Mouse (Mus musculus): ENCODE data around the gene Trim24. TPM values are rescaled to one million over a fixed set of nuclear protein-coding genes. Genes with fewer than 3 reads are reported as not detected.
A peak's percentile ranks its signal among the peaks of the same experiment; 100 is the strongest.

The Trim24 gene
- total RNA-seq, 2 experiments from 2014 or later = 26.2 to 30.0 TPM

GRCm38 (mm10) chr6:37863961-37864730, 6.5 kb upstream of the Trim24 start:
- DNase-seq = no peak

- DNase-seq = peak; percentile 50
Observed at GRCm38 (mm10) chr6:37871137-37871851, 683 bp downstream of the Trim24 start.

- no peak for DNase-seq
Observed at GRCm38 (mm10) chr6:37872861-37873260, 2.2 kb downstream of the Trim24 start.

GRCm38 (mm10) chr6:37873731-37874130, 3.1 kb downstream of the Trim24 start:
- no peak for DNase-seq

GRCm38 (mm10) chr6:37878206-37878605, 7.6 kb downstream of the Trim24 start:
- DNase-seq = no peak

GRCm38 (mm10) chr6:37880586-37880985, 10.0 kb downstream of the Trim24 start:
- DNase-seq = no peak

GRCm38 (mm10) chr6:37893586-37893985, 23.0 kb downstream of the Trim24 start:
- DNase-seq = no peak

GRCm38 (mm10) chr6:37895646-37896435, 25.2 kb downstream of the Trim24 start:
- peak; percentile 12 for DNase-seq

GRCm38 (mm10) chr6:37900221-37900620, 29.6 kb downstream of the Trim24 start:
- no peak for DNase-seq

GRCm38 (mm10) chr6:37901791-37902190, 31.2 kb downstream of the Trim24 start:
- no peak for DNase-seq

- no peak for DNase-seq
Observed at GRCm38 (mm10) chr6:37903810-37904209, 33.2 kb downstream of the Trim24 start.

GRCm38 (mm10) chr6:37913525-37913924, 42.9 kb downstream of the Trim24 start:
- DNase-seq = no peak

- DNase-seq = no peak
Observed at GRCm38 (mm10) chr6:37925104-37925503, 54.5 kb downstream of the Trim24 start.

- DNase-seq = no peak
Observed at GRCm38 (mm10) chr6:37926751-37927150, 56.1 kb downstream of the Trim24 start.

- DNase-seq = no peak
Observed at GRCm38 (mm10) chr6:37936498-37936897, 65.9 kb downstream of the Trim24 start.

- DNase-seq = no peak
Observed at GRCm38 (mm10) chr6:37951306-37951705, 80.7 kb downstream of the Trim24 start.

- DNase-seq = no peak
Observed at GRCm38 (mm10) chr6:37967386-37967785, 96.8 kb downstream of the Trim24 start.

GRCm38 (mm10) chr6:38007459-38007858, 136.8 kb downstream of the Trim24 start:
- peak; percentile 52 for DNase-seq

- DNase-seq = no peak
Observed at GRCm38 (mm10) chr6:38012829-38013228, 142.2 kb downstream of the Trim24 start.

Data from gastrocnemius, postnatal 10 days (tissue).